15 mouse cellular contexts compared by ENCODE assay signal in genomic region chr14:12114016-12114415, GRCm38 (mm10).
"Had no signal": no experiment of that assay in that cellular context is flagged by ENCODE, and none has a peak within 500 bp of the region (broad histone marks: within the 10 kb centered on the region; RNA-seq: fewer than 3 reads in every experiment).

No protein-coding gene starts in this region.

- DNase-seq: kidney, adult 18-20 months; kidney, postnatal 10 days; layer of hippocampus, adult 9-11 months; left cerebral cortex, postnatal 4 days; lung, adult 2 months; lung, postnatal 14 days; lung, postnatal 4 days; midbrain, embryonic 14.5 days; thymus, postnatal 25 days had no signal

- H3K27me3 ChIP-seq: kidney, embryonic 15.5 days; limb, embryonic 12.5 days; limb, embryonic 15.5 days; liver, embryonic 12.5 days; liver, embryonic 15.5 days; stomach, embryonic 15.5 days had no signal

- H3K9ac ChIP-seq: kidney, embryonic 15.5 days; limb, embryonic 12.5 days; limb, embryonic 15.5 days; liver, embryonic 12.5 days; liver, embryonic 15.5 days; stomach, embryonic 15.5 days had no signal

- H3K4me1 ChIP-seq: limb, embryonic 12.5 days; limb, embryonic 15.5 days had no signal

- H3K27ac ChIP-seq: kidney, embryonic 15.5 days; limb, embryonic 12.5 days; limb, embryonic 15.5 days; liver, embryonic 12.5 days; stomach, embryonic 15.5 days had no signal

- H3K4me3 ChIP-seq: kidney, embryonic 15.5 days; limb, embryonic 12.5 days; limb, embryonic 15.5 days; liver, embryonic 12.5 days; liver, embryonic 15.5 days; stomach, embryonic 15.5 days had no signal

- H3K36me3 ChIP-seq: limb, embryonic 15.5 days; liver, embryonic 12.5 days; liver, embryonic 15.5 days; stomach, embryonic 15.5 days had no signal

- H3K9me3 ChIP-seq: kidney, embryonic 15.5 days; limb, embryonic 12.5 days; limb, embryonic 15.5 days; liver, embryonic 12.5 days; liver, embryonic 15.5 days; stomach, embryonic 15.5 days had no signal
